Mouse (Mus musculus) thymus, postnatal 0 days (tissue): Measurements from ENCODE around the gene Syngr3. TPM values are rescaled to one million over a fixed set of nuclear protein-coding genes. Genes with fewer than 3 reads are reported as not detected.
"Not testable (repeated sequence)": the region's sequence is repeated elsewhere in the genome, so short reads cannot be mapped to it uniquely, and the experiment has no call there.

Source experiments
- DNase-seq: peaks from one replicate; pipeline ENCODE4 v3.0.0-alpha.2; 2015; ENCODE audit warnings: low spot score
- polyA plus RNA-seq: library from polyadenylated mRNA; unstranded; fragments of >200 nt; fragmentation: Nextera tagmentation; extraction: Ambion mirVana; gene quantifications from 2 replicates; pipeline ENCODE4 v1.2.1, GENCODE M21; 2015

Gene Syngr3
- polyA plus RNA-seq, 1 experiment from 2014 or later = 0.09 TPM

- no peak for DNase-seq
These were observed 12.2 kb downstream of the Syngr3 start for GRCm38 (mm10) chr17:24677500-24678080.

- DNase-seq = no peak
These were observed 12.9 kb downstream of the Syngr3 start for GRCm38 (mm10) chr17:24676877-24677276.

- peak; percentile 78 for DNase-seq
These were observed 13.6 kb downstream of the Syngr3 start for GRCm38 (mm10) chr17:24676187-24676586.

- no peak for DNase-seq
These were observed 15.5 kb downstream of the Syngr3 start for GRCm38 (mm10) chr17:24674277-24674676.

- no peak for DNase-seq
These were observed 17.6 kb downstream of the Syngr3 start for GRCm38 (mm10) chr17:24672141-24672540.

GRCm38 (mm10) chr17:24671346-24671745 is 18.4 kb downstream of the Syngr3 start:
- no peak for DNase-seq

GRCm38 (mm10) chr17:24670246-24670844 is 19.4 kb downstream of the Syngr3 start:
- DNase-seq = no peak

- DNase-seq = peak; percentile 95
These were observed 20.1 kb downstream of the Syngr3 start, which contains the start of gene Zfp598 for GRCm38 (mm10) chr17:24669545-24670245. Gene Zfp598 (plus strand): TSS chr17:24669687.

GRCm38 (mm10) chr17:24669214-24669544 is 20.6 kb downstream of the Syngr3 start:
- DNase-seq = not testable (repeated sequence)

GRCm38 (mm10) chr17:24667416-24667815 is 22.3 kb downstream of the Syngr3 start:
- peak; percentile 65 for DNase-seq

- DNase-seq = not testable (repeated sequence)
These were observed 22.7 kb downstream of the Syngr3 start for GRCm38 (mm10) chr17:24667011-24667410.

- DNase-seq = peak; percentile 19
These were observed 31.6 kb downstream of the Syngr3 start, which contains the start of gene Npw for GRCm38 (mm10) chr17:24658017-24658758. Gene Npw (minus strand): TSS chr17:24658457.

- no peak for DNase-seq
These were observed 34.8 kb downstream of the Syngr3 start for GRCm38 (mm10) chr17:24654969-24655368.

- peak; percentile 81 for DNase-seq
These were observed 35.6 kb downstream of the Syngr3 start for GRCm38 (mm10) chr17:24653967-24654710.

- DNase-seq = no peak
These were observed 37.9 kb downstream of the Syngr3 start for GRCm38 (mm10) chr17:24651835-24652234.

GRCm38 (mm10) chr17:24650766-24651165 is 39.0 kb downstream of the Syngr3 start:
- no peak for DNase-seq

- DNase-seq = peak; percentile 27
These were observed 39.6 kb downstream of the Syngr3 start, which contains the start of gene Slc9a3r2 for GRCm38 (mm10) chr17:24650070-24650616. Gene Slc9a3r2 (minus strand): TSS chr17:24650327.

GRCm38 (mm10) chr17:24649581-24650069 is 40.1 kb downstream of the Syngr3 start:
- no peak for DNase-seq

GRCm38 (mm10) chr17:24648731-24649377 is 40.9 kb downstream of the Syngr3 start:
- no peak for DNase-seq

- DNase-seq = no peak
These were observed 42.3 kb downstream of the Syngr3 start for GRCm38 (mm10) chr17:24647493-24647892.
